Mouse (Mus musculus) hindbrain, embryonic 16.5 days (tissue): ENCODE data around the gene Olfr790. TPM values are rescaled to one million over a fixed set of nuclear protein-coding genes. Genes with fewer than 3 reads are reported as not detected.

Experiments
- ATAC-seq: fragments of 200-750 bp; cut with Nextera tagmentation; 2 replicates; pipeline ENCODE4 v1.8.0; 2017; ENCODE audit warnings: moderate TSS enrichment, moderate library complexity
- H3K27ac ChIP-seq: fragments of 300-500 bp; sonication (generic); 2 replicates; pipeline ENCODE4 v1.5.1; 2014; ENCODE audit warnings: low read depth, mild to moderate bottlenecking, control low read depth, low read length, moderate library complexity
- H3K27me3 ChIP-seq: fragments of 300-500 bp; sonication (generic); replicated peaks from 2 replicates; pipeline ENCODE4 v1.6.1; 2014; ENCODE audit warnings: low read length; ENCODE audit not compliant: control insufficient read depth, insufficient read depth
- H3K36me3 ChIP-seq: fragments of 300-500 bp; sonication (generic); 2 replicates; pipeline ENCODE4 v1.6.1; 2014; ENCODE audit warnings: mild to moderate bottlenecking, low read length, moderate library complexity, mixed read lengths; ENCODE audit not compliant: control insufficient read depth, insufficient read depth
- H3K4me1 ChIP-seq: fragments of 300-500 bp; sonication (generic); 2 replicates; pipeline ENCODE4 v1.6.1; 2014; ENCODE audit warnings: low read depth, low read length; ENCODE audit not compliant: control insufficient read depth, insufficient read depth
- H3K4me2 ChIP-seq: fragments of 300-500 bp; sonication (generic); 2 replicates; pipeline ENCODE4 v1.6.1; 2014; ENCODE audit warnings: mild to moderate bottlenecking, low read length, control low read depth, moderate library complexity
- H3K4me3 ChIP-seq: fragments of 300-500 bp; sonication (generic); 2 replicates; pipeline ENCODE4 v1.5.1; 2014; ENCODE audit warnings: mild to moderate bottlenecking, low read length, control low read depth, moderate library complexity
- H3K9ac ChIP-seq: fragments of 300-500 bp; sonication (generic); 2 replicates; pipeline ENCODE4 v1.6.1; 2014; ENCODE audit warnings: low read depth, mild to moderate bottlenecking, control low read depth, low read length, moderate library complexity
- H3K9me3 ChIP-seq: fragments of 300-500 bp; sonication (generic); 2 replicates; pipeline ENCODE4 v1.6.1; 2014; ENCODE audit warnings: mild to moderate bottlenecking, low read length, moderate library complexity; ENCODE audit not compliant: control insufficient read depth
- WGBS: fragments of 180-500 bp; shearing (Covaris S2); extraction: QIAGEN DNeasy Blood & Tissue Kit; methylation state at CpG from one replicate; pipeline ENCODE4 v1.1.7; 2014; 5-methylcytosine and 5-hydroxymethylcytosine counted together
- polyA plus RNA-seq: library from polyadenylated mRNA; unstranded; fragments of >200 nt; fragmentation: Nextera tagmentation; extraction: Ambion mirVana; gene quantifications from 2 replicates; pipeline ENCODE4 v1.2.1, GENCODE M21; 2015

Gene Olfr790
- not detected in 2 replicates for polyA plus RNA-seq

GRCm38 (mm10) chr10:129498192-129498591, at the start of gene Olfr790:
Gene Olfr790, plus strand, starts transcription at chr10:129498492.
- H3K9ac ChIP-seq, result no peak within 1 kb of the TSS
- H3K36me3 ChIP-seq, result no peaks in the 10 kb centered on the region
- H3K4me1 ChIP-seq, result no peaks in the 10 kb centered on the region
- H3K4me2 ChIP-seq, result no peak within 1 kb of the TSS
- no peak within 1 kb of the TSS for H3K4me3 ChIP-seq
- H3K9me3 ChIP-seq, result no peaks in the 10 kb centered on the region
- no peak for ATAC-seq
- no peak within 1 kb of the TSS for H3K27ac ChIP-seq
- no peaks in the 10 kb centered on the region for H3K27me3 ChIP-seq

- Histone ChIP-seq H3K36me3 (no peaks in the 10 kb centered on the region), H3K27me3 (no peaks in the 10 kb centered on the region), H3K4me2 (no peak within 1 kb of the TSS), H3K4me3 (no peak within 1 kb of the TSS), H3K27ac (no peak within 1 kb of the TSS), H3K9ac (no peak within 1 kb of the TSS), H3K9me3 (no peaks in the 10 kb centered on the region), H3K4me1 (no peaks in the 10 kb centered on the region)
- ATAC-seq, result no peak
- WGBS, result 82% methylated on average over 3 of the region's 3 CpGs
Measured at GRCm38 (mm10) chr10:129461562-129461961, 36.7 kb upstream of the Olfr790 start, which contains the start of gene Olfr787. Gene Olfr787, plus strand, starts transcription at chr10:129461862.

- no peak within 1 kb of the TSS for H3K4me2 ChIP-seq
- H3K9ac ChIP-seq, result no peak within 1 kb of the TSS
- no peaks in the 10 kb centered on the region for H3K36me3 ChIP-seq
- H3K4me1 ChIP-seq, result no peaks in the 10 kb centered on the region
- H3K27me3 ChIP-seq, result no peaks in the 10 kb centered on the region
- no peak for ATAC-seq
- H3K27ac ChIP-seq, result no peak within 1 kb of the TSS
- no peaks in the 10 kb centered on the region for H3K9me3 ChIP-seq
- no peak within 1 kb of the TSS for H3K4me3 ChIP-seq
Measured at GRCm38 (mm10) chr10:129470698-129471097, 27.6 kb upstream of the Olfr790 start, which contains the start of gene Olfr788. Gene Olfr788, plus strand, starts transcription at chr10:129470998.

- no peaks in the 10 kb centered on the region for H3K9me3 ChIP-seq
- no peaks in the 10 kb centered on the region for H3K4me1 ChIP-seq
- ATAC-seq, result no peak
- no peak overlapping the region for H3K4me2 ChIP-seq
- H3K4me3 ChIP-seq, result no peak overlapping the region
- H3K9ac ChIP-seq, result no peak overlapping the region
- no peak overlapping the region for H3K27ac ChIP-seq
- H3K36me3 ChIP-seq, result no peaks in the 10 kb centered on the region
- 62% methylated on average over 2 of the region's 2 CpGs for WGBS
- H3K27me3 ChIP-seq, result no peaks in the 10 kb centered on the region
Measured at GRCm38 (mm10) chr10:129473256-129473655, 25.0 kb upstream of the Olfr790 start.

GRCm38 (mm10) chr10:129473723-129474122, 24.6 kb upstream of the Olfr790 start:
- Histone ChIP-seq H3K4me2 (no peak overlapping the region), H3K27me3 (no peaks in the 10 kb centered on the region), H3K4me3 (no peak overlapping the region), H3K9ac (no peak overlapping the region), H3K27ac (no peak overlapping the region), H3K9me3 (no peaks in the 10 kb centered on the region), H3K4me1 (no peaks in the 10 kb centered on the region), H3K36me3 (no peaks in the 10 kb centered on the region)
- no peak for ATAC-seq

- no peak for ATAC-seq
- no peak within 1 kb of the TSS for H3K4me3 ChIP-seq
- no peaks in the 10 kb centered on the region for H3K9me3 ChIP-seq
- no peaks in the 10 kb centered on the region for H3K36me3 ChIP-seq
- no peak within 1 kb of the TSS for H3K4me2 ChIP-seq
- no peaks in the 10 kb centered on the region for H3K4me1 ChIP-seq
- 64% methylated on average over 2 of the region's 2 CpGs for whole genome bisulfite sequencing
- H3K9ac ChIP-seq, result no peak within 1 kb of the TSS
- H3K27me3 ChIP-seq, result no peaks in the 10 kb centered on the region
- no peak within 1 kb of the TSS for H3K27ac ChIP-seq
Measured at GRCm38 (mm10) chr10:129484452-129484851, 13.8 kb upstream of the Olfr790 start, which contains the start of gene Olfr789. Gene Olfr789, plus strand, starts transcription at chr10:129484752.

GRCm38 (mm10) chr10:129490101-129490500, 8.2 kb upstream of the Olfr790 start:
- Histone ChIP-seq H3K4me1 (no peaks in the 10 kb centered on the region), H3K4me3 (no peak overlapping the region), H3K9me3 (no peaks in the 10 kb centered on the region), H3K9ac (no peak overlapping the region), H3K36me3 (no peaks in the 10 kb centered on the region), H3K4me2 (no peak overlapping the region), H3K27ac (no peak overlapping the region), H3K27me3 (no peaks in the 10 kb centered on the region)
- WGBS, result 82% methylated on average over 2 of the region's 2 CpGs
- no peak for ATAC-seq

- no peak for ATAC-seq
- Histone ChIP-seq H3K4me1 (no peaks in the 10 kb centered on the region), H3K27me3 (no peaks in the 10 kb centered on the region), H3K27ac (no peak within 1 kb of the TSS), H3K9ac (no peak within 1 kb of the TSS), H3K4me3 (no peak within 1 kb of the TSS), H3K9me3 (no peaks in the 10 kb centered on the region), H3K36me3 (no peaks in the 10 kb centered on the region), H3K4me2 (no peak within 1 kb of the TSS)
- 73% methylated on average over 3 of the region's 3 CpGs for WGBS
Measured at GRCm38 (mm10) chr10:129521492-129521891, 23.2 kb downstream of the Olfr790 start, which contains the start of gene Olfr791. Gene Olfr791, plus strand, starts transcription at chr10:129521792.

- H3K27ac ChIP-seq, result no peak within 1 kb of the TSS
- no peak within 1 kb of the TSS for H3K4me3 ChIP-seq
- no peaks in the 10 kb centered on the region; the same call in 1 of the 2 replicates for H3K9me3 ChIP-seq
- no peaks in the 10 kb centered on the region for H3K36me3 ChIP-seq
- WGBS, result 82% methylated on average over 1 of the region's 1 CpGs
- no peak within 1 kb of the TSS for H3K4me2 ChIP-seq
- ATAC-seq, result no peak
- no peak within 1 kb of the TSS for H3K9ac ChIP-seq
- H3K4me1 ChIP-seq, result no peaks in the 10 kb centered on the region
- no peaks in the 10 kb centered on the region for H3K27me3 ChIP-seq
Measured at GRCm38 (mm10) chr10:129538862-129539261, 40.6 kb downstream of the Olfr790 start, which contains the start of gene Olfr792. Gene Olfr792, plus strand, starts transcription at chr10:129539162.

GRCm38 (mm10) chr10:129549354-129549753, 51.1 kb downstream of the Olfr790 start:
- no peak overlapping the region for H3K4me3 ChIP-seq
- no peaks in the 10 kb centered on the region for H3K27me3 ChIP-seq
- H3K9ac ChIP-seq, result no peak overlapping the region
- 55% methylated on average over 1 of the region's 1 CpGs for WGBS
- peaks cover under 1% of the 10 kb centered on the region; the same call in 1 of the 2 replicates for H3K9me3 ChIP-seq
- H3K4me2 ChIP-seq, result no peak overlapping the region
- no peaks in the 10 kb centered on the region for H3K36me3 ChIP-seq
- no peaks in the 10 kb centered on the region for H3K4me1 ChIP-seq
- H3K27ac ChIP-seq, result no peak overlapping the region
- no peak for ATAC-seq
